Mouse (Mus musculus) neural tube, embryonic 14.5 days (tissue): ENCODE results near the gene Abhd12b. TPM values are rescaled to one million over a fixed set of nuclear protein-coding genes. Genes with fewer than 3 reads are reported as not detected.

Experiments used
- ATAC-seq: fragments of 200-750 bp; cut with Nextera tagmentation; 2 replicates; pipeline ENCODE4 v1.8.0; 2017; ENCODE audit warnings: low read depth, mild to moderate bottlenecking, moderate TSS enrichment, moderate library complexity
- H3K27ac ChIP-seq: fragments of 300-500 bp; sonication (generic); 2 replicates; pipeline ENCODE4 v1.5.1; 2014; ENCODE audit warnings: low read depth, mild to moderate bottlenecking, control low read depth, low read length, moderate library complexity, mixed read lengths
- H3K27me3 ChIP-seq: fragments of 300-500 bp; sonication (generic); 2 replicates; pipeline ENCODE4 v1.6.1; 2014; ENCODE audit warnings: low read length; ENCODE audit not compliant: control insufficient read depth, insufficient read depth
- H3K36me3 ChIP-seq: fragments of 300-500 bp; sonication (generic); 2 replicates; pipeline ENCODE4 v1.6.1; 2014; ENCODE audit warnings: low read length, mixed read lengths; ENCODE audit not compliant: control insufficient read depth, insufficient read depth
- H3K4me1 ChIP-seq: fragments of 300-500 bp; sonication (generic); 2 replicates; pipeline ENCODE4 v1.6.1; 2014; ENCODE audit warnings: low read length; ENCODE audit not compliant: control insufficient read depth, insufficient read depth
- H3K4me2 ChIP-seq: fragments of 300-500 bp; sonication (generic); 2 replicates; pipeline ENCODE4 v1.6.1; 2014; ENCODE audit warnings: mild to moderate bottlenecking, low read depth, low read length, control low read depth
- H3K4me3 ChIP-seq: fragments of 300-500 bp; sonication (generic); 2 replicates; pipeline ENCODE4 v1.5.1; 2014; ENCODE audit warnings: low read depth, low read length, control low read depth, mixed read lengths
- H3K9ac ChIP-seq: fragments of 300-500 bp; sonication (generic); replicated peaks from 2 replicates; pipeline ENCODE4 v1.6.1; 2014; ENCODE audit warnings: low read depth, mild to moderate bottlenecking, control low read depth, low read length, mixed read lengths
- H3K9me3 ChIP-seq: fragments of 300-500 bp; sonication (generic); 2 replicates; pipeline ENCODE4 v1.6.1; 2016; ENCODE audit warnings: low read length; ENCODE audit not compliant: control insufficient read depth
- WGBS: fragments of 180-500 bp; shearing (Covaris S2); extraction: QIAGEN DNeasy Blood & Tissue Kit; methylation state at CpG from one replicate; pipeline ENCODE4 v1.1.7; 2014; 5-methylcytosine and 5-hydroxymethylcytosine counted together
- polyA plus RNA-seq: library from polyadenylated mRNA; unstranded; fragments of >200 nt; fragmentation: Nextera tagmentation; extraction: Ambion mirVana; gene quantifications from 2 replicates; pipeline ENCODE4 v1.2.1, GENCODE M21; 2014

Abhd12b gene
- polyA plus RNA-seq, 1 experiment from 2014 or later = 0.20 TPM

DNA sequence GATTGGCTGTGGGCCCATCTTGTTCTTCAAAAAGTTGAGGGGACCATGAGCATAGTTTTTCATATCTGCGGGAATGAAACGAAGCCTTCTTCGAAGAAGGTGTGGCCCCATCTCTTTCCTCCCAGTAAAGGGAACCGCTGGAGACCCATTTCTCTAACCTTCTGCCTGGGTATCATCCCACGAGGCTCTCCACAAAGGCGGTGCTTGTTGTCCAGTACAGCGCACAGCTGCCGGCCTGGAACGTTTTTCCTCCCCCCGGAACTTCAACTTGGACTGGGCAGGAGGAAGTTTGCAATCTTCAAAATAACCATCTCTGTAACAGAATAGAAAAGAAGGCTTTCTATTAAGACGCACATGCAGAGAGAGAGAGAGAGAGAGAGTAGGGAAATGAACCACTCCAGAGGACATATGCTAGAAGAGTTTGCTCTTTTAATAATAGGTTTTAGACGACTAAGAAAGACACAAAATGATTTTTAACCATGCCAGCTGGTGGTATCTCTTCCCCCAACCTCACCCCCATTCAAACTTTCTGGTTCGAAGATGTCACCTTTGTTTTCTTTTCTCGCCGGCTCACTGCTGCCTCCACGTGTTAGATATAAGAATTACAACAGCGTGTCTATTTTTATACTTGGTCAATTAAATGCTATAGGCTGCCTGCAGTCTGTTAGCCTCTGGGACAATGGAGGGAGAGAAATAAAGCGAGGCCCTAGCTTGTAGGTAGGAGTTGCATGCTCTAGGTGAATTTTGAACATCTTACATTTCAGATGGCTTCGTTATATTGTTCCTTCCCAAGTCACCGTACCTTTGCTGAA lies 9.1 kb upstream of the Abhd12b start:
- no peaks in the 10 kb centered on the region for H3K27me3 ChIP-seq
- no peak overlapping the region for H3K27ac ChIP-seq
- peaks cover 12% of the 10 kb centered on the region; the same call in 1 of the 2 replicates for H3K4me1 ChIP-seq
- no peak for ATAC-seq
- H3K9ac ChIP-seq = no peak overlapping the region
- WGBS = 43% methylated on average over 20 of the region's 20 CpGs
- no peaks in the 10 kb centered on the region for H3K9me3 ChIP-seq
- no peak overlapping the region for H3K4me2 ChIP-seq
- H3K4me3 ChIP-seq = no peak overlapping the region
- no peaks in the 10 kb centered on the region for H3K36me3 ChIP-seq

GRCm38 (mm10) chr12:70145586-70145985 lies 8.4 kb upstream of the Abhd12b start:
- H3K36me3 ChIP-seq = no peaks in the 10 kb centered on the region
- H3K4me1 ChIP-seq = peaks cover 12% of the 10 kb centered on the region; the same call in 1 of the 2 replicates
- no peak for ATAC-seq
- H3K9me3 ChIP-seq = no peaks in the 10 kb centered on the region
- H3K4me3 ChIP-seq = no peak overlapping the region
- 91% methylated on average over 6 of the region's 6 CpGs for WGBS
- H3K27me3 ChIP-seq = no peaks in the 10 kb centered on the region
- no peak overlapping the region for H3K27ac ChIP-seq
- H3K4me2 ChIP-seq = no peak overlapping the region
- no peak overlapping the region for H3K9ac ChIP-seq

GRCm38 (mm10) chr12:70147986-70148630 lies 5.8 kb upstream of the Abhd12b start:
- Histone ChIP-seq H3K4me3 (0 out of 2 replicates have a peak overlapping the region, but pooled peaks have one; percentile 12), H3K9ac (no peak overlapping the region), H3K4me2 (peak overlapping the region; percentile 41), H3K9me3 (no peaks in the 10 kb centered on the region), H3K27ac (peak overlapping the region; percentile 44; the same call in 1 of the 2 replicates), H3K36me3 (no peaks in the 10 kb centered on the region), H3K27me3 (no peaks in the 10 kb centered on the region), H3K4me1 (peaks cover 12% of the 10 kb centered on the region; the same call in 1 of the 2 replicates)
- ATAC-seq = peak; percentile 18; the same call in 1 of the 2 replicates
- WGBS = 7% methylated on average over 13 of the region's 13 CpGs

- H3K9ac ChIP-seq = no peak overlapping the region
- H3K27ac ChIP-seq = peak overlapping the region; percentile 60
- H3K4me1 ChIP-seq = peaks cover 12% of the 10 kb centered on the region; the same call in 1 of the 2 replicates
- H3K4me2 ChIP-seq = peak overlapping the region; percentile 17
- H3K9me3 ChIP-seq = no peaks in the 10 kb centered on the region
- no peaks in the 10 kb centered on the region for H3K27me3 ChIP-seq
- WGBS = 16% methylated on average over 11 of the region's 11 CpGs
- no peaks in the 10 kb centered on the region for H3K36me3 ChIP-seq
- ATAC-seq = 0 out of 2 replicates have a peak, but pooled peaks have one; percentile 45
- no peak overlapping the region for H3K4me3 ChIP-seq
These were observed 5.2 kb upstream of the Abhd12b start for GRCm38 (mm10) chr12:70148631-70149265.

DNA sequence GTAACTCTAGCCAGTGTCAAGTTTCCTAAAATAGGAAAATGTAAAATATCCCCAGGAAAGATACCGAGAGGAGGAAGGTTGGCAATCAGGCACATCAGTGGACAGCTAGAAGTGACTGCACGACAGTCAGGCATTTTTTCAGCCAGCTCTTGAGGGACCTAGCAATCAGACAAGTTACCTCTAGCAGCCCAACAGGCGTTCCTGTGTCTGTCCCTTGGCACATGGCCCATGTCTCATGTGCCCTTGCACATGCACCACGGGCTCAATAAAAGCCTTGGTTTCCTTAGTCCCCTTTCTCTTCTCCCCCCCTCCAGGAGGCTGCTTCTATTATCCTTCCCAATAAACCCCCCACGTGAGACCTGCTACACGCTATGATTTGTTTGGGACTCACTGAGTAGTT lies 2.3 kb downstream of the Abhd12b start:
- Histone ChIP-seq H3K27ac (no peak overlapping the region), H3K27me3 (no peaks in the 10 kb centered on the region), H3K4me2 (no peak overlapping the region), H3K36me3 (no peaks in the 10 kb centered on the region), H3K9me3 (no peaks in the 10 kb centered on the region), H3K4me3 (no peak overlapping the region), H3K4me1 (no peaks in the 10 kb centered on the region), H3K9ac (no peak overlapping the region)
- no peak for ATAC-seq
- WGBS = 57% methylated on average over 6 of the region's 6 CpGs

DNA sequence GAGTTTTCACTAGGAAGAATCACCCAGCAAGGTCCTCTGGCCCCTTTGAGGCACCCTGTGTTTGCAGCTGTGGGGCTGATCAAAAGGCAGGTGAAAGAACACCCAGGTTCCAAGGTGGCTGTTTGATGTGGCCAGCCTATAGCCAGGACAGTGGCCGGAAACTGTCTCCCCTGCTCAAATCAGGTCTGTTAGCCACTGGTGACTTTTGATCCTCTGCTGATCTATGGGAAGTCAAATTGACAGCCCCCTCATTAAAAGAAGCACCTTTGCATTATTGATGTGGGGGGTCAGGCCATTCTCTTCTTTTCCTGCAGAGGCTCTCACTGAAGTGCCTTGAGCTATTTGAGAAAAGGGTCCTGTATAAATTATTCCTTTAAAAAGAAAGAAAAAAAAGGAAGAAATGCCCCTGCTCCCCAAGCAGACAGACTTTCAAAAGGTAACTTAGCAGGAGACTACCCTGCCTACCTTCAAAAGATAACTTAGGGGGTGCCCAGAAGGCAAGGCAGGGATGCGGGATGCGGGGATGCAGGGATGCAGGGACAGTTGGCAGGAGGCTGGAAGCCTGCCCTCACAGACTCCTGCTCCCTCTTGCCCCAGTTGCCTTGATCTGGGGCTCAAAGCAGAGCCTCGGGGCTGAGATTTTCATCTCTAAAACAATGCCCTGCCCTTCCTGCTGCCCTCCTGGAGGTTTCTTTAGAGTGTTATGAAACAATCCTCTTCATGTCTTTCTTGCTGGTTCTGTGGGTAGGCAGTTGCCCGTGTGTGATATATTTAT lies 3.5 kb downstream of the Abhd12b start:
- no peak overlapping the region for H3K4me2 ChIP-seq
- no peak overlapping the region for H3K9ac ChIP-seq
- no peak for ATAC-seq
- 50% methylated on average over 5 of the region's 5 CpGs for WGBS
- H3K9me3 ChIP-seq = no peaks in the 10 kb centered on the region
- no peak overlapping the region for H3K4me3 ChIP-seq
- H3K36me3 ChIP-seq = no peaks in the 10 kb centered on the region
- no peaks in the 10 kb centered on the region for H3K4me1 ChIP-seq
- H3K27ac ChIP-seq = no peak overlapping the region
- H3K27me3 ChIP-seq = no peaks in the 10 kb centered on the region

DNA sequence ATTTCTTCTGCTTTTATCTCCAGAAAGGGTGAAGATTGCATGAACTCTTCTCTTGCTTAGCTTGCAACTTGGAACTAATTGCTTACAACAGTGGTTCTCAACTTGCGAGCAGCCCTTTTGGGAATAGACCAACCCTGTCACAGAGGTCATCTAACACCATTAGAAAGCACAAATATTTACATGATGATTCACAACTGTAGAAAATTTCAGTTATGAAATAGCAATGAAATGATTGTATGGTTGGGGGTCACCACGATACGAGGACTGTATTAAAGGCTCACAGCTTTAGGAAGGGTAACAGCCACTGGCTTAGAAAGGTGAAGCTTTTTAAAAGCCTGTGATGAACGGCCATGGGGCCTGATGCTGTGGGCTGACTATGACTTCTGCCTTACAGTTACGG lies 7.1 kb downstream of the Abhd12b start:
- H3K9me3 ChIP-seq = no peaks in the 10 kb centered on the region
- no peaks in the 10 kb centered on the region for H3K27me3 ChIP-seq
- no peaks in the 10 kb centered on the region for H3K4me1 ChIP-seq
- WGBS = 80% methylated on average over 5 of the region's 5 CpGs
- H3K4me2 ChIP-seq = no peak overlapping the region
- no peak for ATAC-seq
- no peak overlapping the region for H3K27ac ChIP-seq
- H3K4me3 ChIP-seq = no peak overlapping the region
- no peaks in the 10 kb centered on the region for H3K36me3 ChIP-seq
- H3K9ac ChIP-seq = no peak overlapping the region

DNA sequence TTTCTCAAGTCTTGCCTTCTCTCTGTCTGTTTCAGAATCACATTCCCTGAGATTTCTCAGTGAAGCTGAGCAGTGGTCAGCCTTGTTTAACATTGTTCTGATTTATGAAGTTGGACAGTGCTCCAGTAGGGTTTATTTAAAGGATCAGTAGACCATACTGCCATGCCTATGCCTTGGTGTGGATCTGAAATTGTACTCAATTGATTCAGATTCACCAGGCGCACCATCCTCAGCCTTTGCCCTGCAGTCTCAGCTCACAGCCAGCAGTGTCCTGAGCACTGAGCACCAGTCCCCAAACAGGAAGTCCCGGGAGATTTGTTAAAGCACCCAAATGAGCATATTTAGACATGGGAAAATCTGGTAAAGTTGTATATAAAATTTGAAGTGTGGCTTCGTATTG lies 10.8 kb downstream of the Abhd12b start:
- Histone ChIP-seq H3K9ac (no peak overlapping the region), H3K9me3 (no peaks in the 10 kb centered on the region), H3K36me3 (no peaks in the 10 kb centered on the region), H3K4me1 (no peaks in the 10 kb centered on the region), H3K27ac (no peak overlapping the region), H3K4me2 (no peak overlapping the region), H3K4me3 (no peak overlapping the region), H3K27me3 (no peaks in the 10 kb centered on the region)
- no peak for ATAC-seq
- WGBS = 85% methylated on average over 3 of the region's 3 CpGs
